Mouse (Mus musculus): ENCODE measurements around the gene Prickle4. TPM values are rescaled to one million over a fixed set of nuclear protein-coding genes. Genes with fewer than 3 reads are reported as not detected.

The Prickle4 gene
- polyA plus RNA-seq, 1 experiment from 2014 or later = 0.68 TPM

- no peaks in the 10 kb centered on the region for H3K36me3 ChIP-seq (ENCODE audit: control insufficient read depth, insufficient read depth, low read length)
- 76% methylated on average over 3 of the region's 3 CpGs for WGBS
- H3K4me2 ChIP-seq (ENCODE audit: low read depth, low read length) = no peak overlapping the region
- H3K27me3 ChIP-seq (ENCODE audit: control insufficient read depth, insufficient read depth, low read length) = no peaks in the 10 kb centered on the region
- no peak for ATAC-seq (ENCODE audit: low read depth)
- no peak overlapping the region for H3K9ac ChIP-seq (replicated peaks; ENCODE audit: low read depth, low read length)
- H3K27ac ChIP-seq (ENCODE audit: low read depth, low read length) = no peak overlapping the region
- H3K4me3 ChIP-seq (ENCODE audit: low read depth, low read length) = no peak overlapping the region
- H3K9me3 ChIP-seq (ENCODE audit: control insufficient read depth, low read length) = no peaks in the 10 kb centered on the region
- no peaks in the 10 kb centered on the region for H3K4me1 ChIP-seq (ENCODE audit: control insufficient read depth, insufficient read depth, low read length)
Measured at GRCm38 (mm10) chr17:47710036-47710435, 15.5 kb upstream of the Prickle4 start.

- H3K4me2 ChIP-seq (ENCODE audit: low read depth, low read length) = no peak overlapping the region
- H3K36me3 ChIP-seq (ENCODE audit: control insufficient read depth, insufficient read depth, low read length) = no peaks in the 10 kb centered on the region
- no peaks in the 10 kb centered on the region for H3K4me1 ChIP-seq (ENCODE audit: control insufficient read depth, insufficient read depth, low read length)
- WGBS = 86% methylated on average over 4 of the region's 4 CpGs
- no peaks in the 10 kb centered on the region for H3K27me3 ChIP-seq (ENCODE audit: control insufficient read depth, insufficient read depth, low read length)
- no peak overlapping the region for H3K27ac ChIP-seq (ENCODE audit: low read depth, low read length)
- no peak overlapping the region for H3K9ac ChIP-seq (replicated peaks; ENCODE audit: low read depth, low read length)
- H3K4me3 ChIP-seq (ENCODE audit: low read depth, low read length) = no peak overlapping the region
- no peak for ATAC-seq (ENCODE audit: low read depth)
- H3K9me3 ChIP-seq (ENCODE audit: control insufficient read depth, low read length) = no peaks in the 10 kb centered on the region
Measured at GRCm38 (mm10) chr17:47708972-47709371, 14.4 kb upstream of the Prickle4 start.

GRCm38 (mm10) chr17:47707961-47708360 is 13.4 kb upstream of the Prickle4 start:
- WGBS = 84% methylated on average over 3 of the region's 3 CpGs
- H3K4me2 ChIP-seq (ENCODE audit: low read depth, low read length) = no peak overlapping the region

DNA sequence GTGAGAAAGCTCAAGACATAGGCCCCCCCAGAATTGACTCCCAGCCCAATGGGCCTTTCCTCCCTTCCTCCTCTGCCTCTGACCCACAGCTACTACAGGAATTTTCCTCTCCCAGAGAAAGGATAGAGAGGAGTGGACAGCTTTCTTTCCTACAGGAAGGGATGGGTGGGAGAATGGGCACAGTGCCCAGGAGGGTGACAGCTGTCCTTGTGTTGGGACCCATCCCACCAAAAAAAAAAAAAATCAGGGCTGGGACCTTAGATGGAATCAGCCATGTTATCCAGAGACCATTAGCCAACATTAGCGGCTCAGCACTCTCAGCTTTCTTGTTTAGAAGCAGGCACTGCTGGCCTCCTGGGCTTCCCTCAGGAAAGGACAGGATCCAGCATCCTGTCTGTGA is 11.7 kb upstream of the Prickle4 start:
- H3K9ac ChIP-seq (replicated peaks; ENCODE audit: low read depth, low read length) = no peak overlapping the region
- peaks cover 9% of the 10 kb centered on the region; the same call in 1 of the 2 replicates for H3K36me3 ChIP-seq (ENCODE audit: control insufficient read depth, insufficient read depth, low read length)
- no peak overlapping the region for H3K4me3 ChIP-seq (ENCODE audit: low read depth, low read length)
- H3K4me1 ChIP-seq (ENCODE audit: control insufficient read depth, insufficient read depth, low read length) = no peaks in the 10 kb centered on the region
- H3K27ac ChIP-seq (ENCODE audit: low read depth, low read length) = no peak overlapping the region
- no peak for ATAC-seq (ENCODE audit: low read depth)
- WGBS = 57% methylated on average over 1 of the region's 1 CpGs
- no peaks in the 10 kb centered on the region; the same call in 1 of the 2 replicates for H3K27me3 ChIP-seq (ENCODE audit: control insufficient read depth, insufficient read depth, low read length)
- H3K9me3 ChIP-seq (ENCODE audit: control insufficient read depth, low read length) = no peaks in the 10 kb centered on the region
- no peak overlapping the region for H3K4me2 ChIP-seq (ENCODE audit: low read depth, low read length)

More at GRCm38 (mm10) chr17:47707961-47708360, 13.4 kb upstream of the Prickle4 start:
- no peak for ATAC-seq (ENCODE audit: low read depth)
- Histone ChIP-seq H3K9ac (replicated peaks; ENCODE audit: low read depth, low read length) (no peak overlapping the region), H3K27ac (ENCODE audit: low read depth, low read length) (no peak overlapping the region), H3K4me3 (ENCODE audit: low read depth, low read length) (no peak overlapping the region), H3K36me3 (ENCODE audit: control insufficient read depth, insufficient read depth, low read length) (0 out of 2 replicates have a peak, but pooled peaks cover 4% of the 10 kb centered on the region), H3K4me1 (ENCODE audit: control insufficient read depth, insufficient read depth, low read length) (no peaks in the 10 kb centered on the region), H3K27me3 (ENCODE audit: control insufficient read depth, insufficient read depth, low read length) (no peaks in the 10 kb centered on the region), H3K9me3 (ENCODE audit: control insufficient read depth, low read length) (no peaks in the 10 kb centered on the region)

DNA sequence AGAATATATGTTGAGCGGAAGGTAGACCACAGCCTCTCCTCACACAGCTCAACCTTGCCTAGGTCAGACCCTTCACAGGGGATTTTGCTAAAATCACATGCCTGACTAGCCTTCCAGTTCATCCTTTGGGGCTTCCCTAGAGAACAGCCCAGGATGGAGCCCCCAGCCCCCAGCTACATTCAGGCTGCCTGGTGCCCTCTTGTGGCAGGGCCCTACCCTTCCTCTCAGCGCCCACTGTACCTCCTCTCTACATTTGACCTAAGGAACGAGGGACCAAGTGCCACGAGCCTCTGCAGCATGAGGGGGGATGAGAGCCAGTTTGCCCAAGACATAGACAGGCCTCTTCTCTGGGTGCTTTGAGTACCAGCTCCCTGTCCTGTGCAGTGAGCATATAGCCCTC is 10.2 kb upstream of the Prickle4 start:
- H3K36me3 ChIP-seq (ENCODE audit: control insufficient read depth, insufficient read depth, low read length) = peaks cover 9% of the 10 kb centered on the region; the same call in 1 of the 2 replicates
- no peak overlapping the region for H3K4me3 ChIP-seq (ENCODE audit: low read depth, low read length)
- H3K9ac ChIP-seq (replicated peaks; ENCODE audit: low read depth, low read length) = no peak overlapping the region
- no peaks in the 10 kb centered on the region for H3K9me3 ChIP-seq (ENCODE audit: control insufficient read depth, low read length)
- no peak overlapping the region for H3K27ac ChIP-seq (ENCODE audit: low read depth, low read length)
- no peak overlapping the region for H3K4me2 ChIP-seq (ENCODE audit: low read depth, low read length)
- ATAC-seq (ENCODE audit: low read depth) = no peak
- H3K27me3 ChIP-seq (ENCODE audit: control insufficient read depth, insufficient read depth, low read length) = no peaks in the 10 kb centered on the region; the same call in 1 of the 2 replicates
- 74% methylated on average over 4 of the region's 4 CpGs for WGBS
- H3K4me1 ChIP-seq (ENCODE audit: control insufficient read depth, insufficient read depth, low read length) = no peaks in the 10 kb centered on the region

DNA sequence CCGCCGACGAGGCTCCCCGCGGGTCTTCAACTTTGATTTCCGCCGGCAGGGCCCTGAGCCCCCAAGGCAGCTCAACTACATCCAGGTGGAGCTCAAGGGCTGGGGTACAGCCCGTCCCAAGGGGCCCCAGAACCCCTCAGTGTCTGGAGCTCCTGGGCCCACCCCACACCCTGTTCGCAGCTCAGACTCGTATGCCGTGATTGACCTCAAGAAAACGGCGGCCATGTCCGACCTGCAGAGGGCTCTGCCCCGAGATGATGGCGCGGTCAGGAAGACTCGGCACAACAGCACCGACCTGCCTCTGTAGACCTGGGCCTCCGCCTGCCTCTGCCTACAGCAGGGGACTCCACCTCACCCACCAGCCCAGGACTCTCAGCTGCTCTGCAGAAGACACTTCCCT is 9.0 kb upstream of the Prickle4 start:
- no peaks in the 10 kb centered on the region; the same call in 1 of the 2 replicates for H3K27me3 ChIP-seq (ENCODE audit: control insufficient read depth, insufficient read depth, low read length)
- no peak for ATAC-seq (ENCODE audit: low read depth)
- H3K36me3 ChIP-seq (ENCODE audit: control insufficient read depth, insufficient read depth, low read length) = peaks cover 9% of the 10 kb centered on the region; the same call in 1 of the 2 replicates
- no peak overlapping the region for H3K9ac ChIP-seq (replicated peaks; ENCODE audit: low read depth, low read length)
- no peak overlapping the region for H3K27ac ChIP-seq (ENCODE audit: low read depth, low read length)
- H3K4me2 ChIP-seq (ENCODE audit: low read depth, low read length) = no peak overlapping the region
- H3K9me3 ChIP-seq (ENCODE audit: control insufficient read depth, low read length) = no peaks in the 10 kb centered on the region
- H3K4me1 ChIP-seq (ENCODE audit: control insufficient read depth, insufficient read depth, low read length) = no peaks in the 10 kb centered on the region
- 24% methylated on average over 20 of the region's 20 CpGs for WGBS
- H3K4me3 ChIP-seq (ENCODE audit: low read depth, low read length) = no peak overlapping the region

- Histone ChIP-seq H3K4me3 (ENCODE audit: low read depth, low read length) (no peak overlapping the region), H3K36me3 (ENCODE audit: control insufficient read depth, insufficient read depth, low read length) (peaks cover 9% of the 10 kb centered on the region; the same call in 1 of the 2 replicates), H3K4me2 (ENCODE audit: low read depth, low read length) (no peak overlapping the region), H3K4me1 (ENCODE audit: control insufficient read depth, insufficient read depth, low read length) (no peaks in the 10 kb centered on the region), H3K27me3 (ENCODE audit: control insufficient read depth, insufficient read depth, low read length) (no peaks in the 10 kb centered on the region; the same call in 1 of the 2 replicates), H3K9me3 (ENCODE audit: control insufficient read depth, low read length) (no peaks in the 10 kb centered on the region), H3K9ac (replicated peaks; ENCODE audit: low read depth, low read length) (no peak overlapping the region), H3K27ac (ENCODE audit: low read depth, low read length) (no peak overlapping the region)
- 42% methylated on average over 28 of the region's 28 CpGs for WGBS
- no peak for ATAC-seq (ENCODE audit: low read depth)
Measured at GRCm38 (mm10) chr17:47702548-47703345, 8.2 kb upstream of the Prickle4 start.

DNA sequence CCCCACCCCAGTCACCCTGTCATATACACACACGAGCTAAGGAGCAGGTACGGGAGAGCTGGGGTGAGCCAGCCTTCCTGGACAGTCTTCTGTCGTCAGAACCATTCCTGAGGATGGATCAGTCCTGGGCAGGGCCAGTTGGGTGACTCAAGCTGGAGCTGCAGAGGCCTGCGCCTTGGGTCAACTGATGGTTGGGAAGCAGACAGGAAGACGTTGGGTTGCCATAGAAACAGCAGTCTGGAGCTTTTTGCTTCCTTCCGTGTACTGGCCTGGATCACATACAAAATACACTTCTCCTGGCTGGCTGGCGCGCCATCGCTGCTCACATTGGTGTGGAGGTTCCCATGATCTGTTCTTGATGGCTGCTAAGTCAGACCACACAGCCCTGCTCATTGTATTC is 7.3 kb upstream of the Prickle4 start:
- Histone ChIP-seq H3K27ac (ENCODE audit: low read depth, low read length) (no peak overlapping the region), H3K4me2 (ENCODE audit: low read depth, low read length) (no peak overlapping the region), H3K36me3 (ENCODE audit: control insufficient read depth, insufficient read depth, low read length) (peaks cover 9% of the 10 kb centered on the region; the same call in 1 of the 2 replicates), H3K4me1 (ENCODE audit: control insufficient read depth, insufficient read depth, low read length) (no peaks in the 10 kb centered on the region), H3K9ac (replicated peaks; ENCODE audit: low read depth, low read length) (no peak overlapping the region), H3K9me3 (ENCODE audit: control insufficient read depth, low read length) (no peaks in the 10 kb centered on the region), H3K27me3 (ENCODE audit: control insufficient read depth, insufficient read depth, low read length) (no peaks in the 10 kb centered on the region; the same call in 1 of the 2 replicates), H3K4me3 (ENCODE audit: low read depth, low read length) (no peak overlapping the region)
- ATAC-seq (ENCODE audit: low read depth) = no peak
- WGBS = 69% methylated on average over 9 of the region's 9 CpGs

- 82% methylated on average over 2 of the region's 2 CpGs for WGBS
- peaks cover 9% of the 10 kb centered on the region; the same call in 1 of the 2 replicates for H3K36me3 ChIP-seq (ENCODE audit: control insufficient read depth, insufficient read depth, low read length)
Measured at GRCm38 (mm10) chr17:47699055-47699454, 4.5 kb upstream of the Prickle4 start.

More at GRCm38 (mm10) chr17:47699055-47699454, 4.5 kb upstream of the Prickle4 start:
- no peak overlapping the region for H3K4me3 ChIP-seq (ENCODE audit: low read depth, low read length)
- H3K27me3 ChIP-seq (ENCODE audit: control insufficient read depth, insufficient read depth, low read length) = no peaks in the 10 kb centered on the region; the same call in 1 of the 2 replicates
- H3K4me2 ChIP-seq (ENCODE audit: low read depth, low read length) = no peak overlapping the region
- H3K27ac ChIP-seq (ENCODE audit: low read depth, low read length) = no peak overlapping the region
- H3K4me1 ChIP-seq (ENCODE audit: control insufficient read depth, insufficient read depth, low read length) = peaks cover 7% of the 10 kb centered on the region
- H3K9me3 ChIP-seq (ENCODE audit: control insufficient read depth, low read length) = no peaks in the 10 kb centered on the region
- ATAC-seq (ENCODE audit: low read depth) = no peak
- H3K9ac ChIP-seq (replicated peaks; ENCODE audit: low read depth, low read length) = no peak overlapping the region

Data from neural tube, embryonic 14.5 days (tissue).